Mouse (Mus musculus) cerebellum, postnatal 25 days (tissue): ENCODE results near the gene Zfp37.
"Not testable (repeated sequence)": the region's sequence is repeated elsewhere in the genome, so short reads cannot be mapped to it uniquely, and the experiment has no call there.

Experiments
- DNase-seq, 2 experiments: peaks; one replicate each; pipeline ENCODE4 v3.0.0; 2021; ENCODE audit warnings: mixed read lengths in 2 of 2

Gene Zfp37

DNA sequence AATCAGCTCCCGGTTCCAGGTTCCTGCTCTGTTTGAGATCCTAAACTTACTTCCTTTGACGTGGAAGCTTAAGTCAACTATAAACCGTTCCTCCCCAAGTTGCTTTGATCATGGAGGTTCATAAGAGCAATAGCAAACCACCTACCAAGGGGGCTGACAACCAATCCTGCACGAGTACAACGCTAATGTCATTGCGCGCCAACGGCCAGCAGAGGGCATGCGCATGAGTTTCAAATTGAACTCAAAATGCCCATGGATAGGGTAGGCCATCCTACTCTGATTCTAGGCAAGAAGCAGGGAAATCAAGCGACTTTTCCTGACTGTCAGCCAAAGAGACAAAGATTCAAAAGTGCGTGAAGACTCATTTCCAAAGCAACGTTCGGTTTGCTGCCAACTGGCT, at the start of gene Zfp37:
Zfp37 (minus strand) TSS at position 279 of the 400 bp plus-strand sequence.
- DNase-seq, result peak in 1 of 2 experiments; percentile 21

DNA sequence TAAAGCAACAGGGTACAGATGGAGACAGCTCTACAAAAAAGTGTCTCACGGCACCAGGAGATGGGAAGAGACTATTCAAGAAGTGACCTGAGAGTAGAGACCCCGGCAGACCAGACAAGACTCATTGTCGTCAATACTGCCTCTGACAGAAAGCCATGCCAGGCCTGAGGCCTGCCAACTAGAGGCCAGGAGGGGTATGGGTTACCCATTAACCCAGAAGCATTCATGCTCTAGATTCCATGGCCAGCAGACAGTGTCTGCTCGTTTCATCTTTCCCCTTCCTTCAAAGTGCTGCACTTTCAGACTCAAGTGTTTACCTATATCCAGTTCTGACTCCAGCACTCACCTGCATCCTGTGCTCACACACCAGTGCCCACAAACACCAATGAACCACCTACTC, 47.2 kb upstream of the Zfp37 start:
- DNase-seq, result peak in 1 of 2 experiments; percentile 0

DNA sequence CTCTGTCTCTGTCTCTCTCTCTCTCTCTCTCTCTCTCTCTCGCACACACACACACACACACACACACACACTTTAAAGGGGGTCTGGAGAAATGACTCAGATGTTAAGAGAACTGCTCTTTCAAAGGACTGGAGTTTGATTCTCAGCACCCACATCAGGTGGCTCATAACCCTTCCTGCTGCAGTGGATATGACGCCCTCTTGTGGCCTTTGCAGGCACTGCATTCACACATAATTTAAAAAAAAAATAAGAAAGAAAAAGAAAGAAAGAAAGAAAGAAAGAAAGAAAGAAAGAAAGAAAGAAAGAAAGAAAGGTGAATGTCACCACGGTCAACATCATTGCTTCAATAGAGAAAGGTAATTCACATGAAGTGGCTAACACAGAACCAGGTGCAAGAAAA, 46.4 kb upstream of the Zfp37 start:
- no peak for DNase-seq

DNA sequence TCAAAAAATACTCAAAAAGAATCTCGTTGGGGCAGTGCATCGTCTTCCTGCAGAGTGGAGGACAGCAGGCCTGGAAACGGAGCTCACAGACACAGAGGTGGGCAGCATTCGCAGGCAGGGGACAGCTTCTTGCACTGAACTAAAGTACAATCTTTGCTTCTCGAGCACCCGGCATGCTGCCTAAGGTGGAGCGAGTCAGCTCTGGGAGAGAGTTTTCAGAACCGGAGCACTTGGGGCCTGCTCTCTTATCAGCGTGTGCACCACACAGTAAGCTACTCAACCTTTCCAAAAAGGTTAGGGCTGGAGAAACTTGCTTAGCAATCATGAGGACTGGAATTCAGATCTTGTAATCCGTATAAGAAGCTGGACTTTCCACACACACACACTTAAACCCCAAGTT, 45.8 kb upstream of the Zfp37 start:
- DNase-seq, result no peak

DNA sequence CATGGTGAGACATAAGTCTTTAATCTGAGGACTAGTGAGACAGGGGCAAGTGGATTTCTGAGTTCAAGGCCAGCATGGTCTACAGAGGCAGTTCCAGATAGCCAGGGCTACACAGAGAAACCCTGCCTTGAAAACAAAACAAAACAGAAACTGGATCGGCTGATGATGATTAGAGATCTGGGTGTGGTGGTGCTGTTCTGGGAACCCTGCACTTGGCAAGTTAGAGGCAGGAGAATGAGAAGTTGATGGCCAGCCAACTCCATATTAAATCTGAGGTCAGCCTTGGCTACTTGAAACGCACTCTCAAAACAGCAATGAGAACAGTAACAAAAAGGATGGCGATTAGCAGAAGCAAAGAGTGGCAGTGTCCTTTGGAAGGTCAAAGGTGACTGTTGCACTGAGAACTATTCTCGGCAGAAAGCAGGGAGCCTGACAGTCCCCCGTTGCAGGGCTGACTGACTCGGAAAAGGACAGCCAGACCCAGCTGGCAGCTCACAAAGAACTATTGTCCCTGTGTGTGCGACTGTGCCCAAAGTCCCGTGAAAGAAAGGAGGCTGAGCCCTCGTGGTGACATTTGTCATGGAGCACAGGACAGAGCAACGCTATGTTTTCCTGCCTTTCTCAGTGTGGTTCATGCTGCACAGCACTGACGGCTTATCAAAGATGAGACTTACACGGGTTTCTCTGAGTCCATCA, 44.1 kb upstream of the Zfp37 start:
- DNase-seq, result no peak

DNA sequence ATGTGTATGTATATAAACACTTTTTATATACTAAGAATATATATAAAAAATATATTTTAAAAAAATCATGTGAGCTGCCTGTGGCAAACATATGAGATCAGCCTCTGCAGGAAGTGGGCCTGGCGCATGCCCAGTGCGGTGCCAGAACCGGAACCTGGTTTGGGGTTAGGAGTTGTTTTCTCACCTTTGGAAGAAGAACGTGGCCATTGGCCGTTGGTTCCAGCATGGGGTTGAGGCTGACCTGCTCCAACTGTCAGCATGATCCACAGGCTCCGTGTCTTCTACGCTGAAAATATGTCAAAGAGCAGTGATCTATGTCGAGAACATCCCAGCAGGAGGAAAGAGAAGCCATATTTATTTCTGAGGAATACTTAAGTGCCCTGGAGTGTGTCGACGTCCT, 43.1 kb upstream of the Zfp37 start:
- no peak for DNase-seq

DNA sequence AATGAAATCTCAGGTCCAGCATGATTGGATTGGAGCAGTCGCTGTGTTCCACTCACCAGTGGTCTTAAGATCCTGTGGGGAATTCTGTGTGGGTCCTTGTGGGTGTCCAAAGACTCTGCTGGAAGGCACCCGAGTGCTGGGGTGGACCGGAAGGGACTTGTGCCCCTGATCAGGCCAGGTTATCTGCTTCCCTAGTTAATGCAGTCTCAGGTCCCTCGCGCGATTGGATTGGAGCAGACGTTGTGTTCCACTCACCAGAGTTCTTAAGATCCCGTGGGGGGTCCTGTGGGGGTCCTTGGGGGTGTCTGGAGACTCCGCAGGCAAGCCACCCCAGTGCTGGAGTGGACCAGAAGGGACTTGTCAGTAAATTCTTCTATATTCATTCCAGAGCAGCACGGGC, 41.8 kb upstream of the Zfp37 start:
- DNase-seq, result no peak

DNA sequence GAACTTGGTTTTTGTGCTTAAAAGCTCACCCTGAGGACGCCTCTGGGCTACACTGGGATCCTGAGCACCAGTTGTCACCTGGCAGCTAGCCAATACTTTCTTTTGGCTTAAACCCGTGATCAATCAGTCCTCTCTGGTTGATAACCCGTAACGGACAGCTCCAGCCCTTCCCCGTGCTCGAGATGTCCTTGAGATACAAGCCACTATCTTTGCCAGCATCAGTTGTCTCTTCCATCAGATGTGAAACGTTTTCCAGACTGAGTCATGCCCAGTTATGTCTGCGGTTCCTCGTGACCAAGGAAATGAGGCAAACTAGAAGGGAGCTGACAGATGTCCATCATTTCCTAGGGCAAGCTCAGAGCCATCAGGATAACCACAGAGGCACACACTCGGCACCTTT, 36.3 kb upstream of the Zfp37 start:
- DNase-seq, result no peak

DNA sequence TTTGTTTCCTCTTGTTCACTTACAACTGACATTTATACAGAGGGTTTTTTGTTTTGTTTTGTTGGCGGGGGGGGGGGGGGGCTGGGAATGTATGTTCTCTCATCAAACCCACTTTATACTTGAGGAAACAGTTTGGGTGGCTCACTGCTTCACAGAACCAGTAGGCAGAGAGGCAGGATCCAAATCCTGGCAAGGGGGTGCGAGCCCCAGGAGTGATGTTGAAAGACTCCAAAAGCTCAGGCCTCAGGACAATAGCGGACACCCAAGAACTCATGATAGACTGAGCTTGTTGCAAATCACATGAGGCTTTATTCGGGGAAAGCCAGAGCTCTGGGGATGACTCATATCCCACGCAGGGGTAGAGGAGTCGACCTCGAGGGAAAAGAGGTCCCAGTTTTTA, 35.2 kb upstream of the Zfp37 start:
- not testable (repeated sequence) for DNase-seq

DNA sequence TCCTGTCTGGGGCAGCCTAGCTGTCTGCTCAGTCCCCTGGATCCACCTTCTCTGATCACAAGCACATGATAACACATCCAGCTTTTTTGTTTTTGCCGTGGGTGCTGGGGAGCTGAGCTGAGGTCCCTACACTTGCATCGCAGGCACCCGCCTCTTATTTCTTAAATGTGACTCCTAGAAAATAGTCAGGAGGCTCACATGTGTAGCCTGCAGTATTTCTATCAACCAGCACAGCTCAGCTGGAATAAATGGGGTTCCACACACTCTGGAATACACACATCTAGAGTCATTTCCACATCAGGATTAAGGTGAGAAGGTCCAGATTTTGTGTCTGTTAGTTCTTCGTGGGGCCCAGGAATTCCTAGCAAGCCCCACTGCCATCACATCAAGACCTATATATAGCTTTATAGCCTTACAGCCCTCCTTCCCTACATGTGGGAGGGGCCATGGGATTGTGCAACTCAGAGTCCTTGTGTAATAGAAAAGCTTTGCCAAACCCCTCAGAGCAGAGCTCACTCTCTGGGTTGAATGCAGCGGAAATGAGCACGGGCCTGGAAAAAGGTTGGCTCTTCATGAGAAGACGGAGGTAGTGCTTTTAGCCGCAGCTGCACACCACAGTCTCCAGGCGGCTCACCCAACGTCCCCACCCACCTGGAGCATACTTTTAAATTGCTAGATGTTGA, 34.4 kb upstream of the Zfp37 start:
- no peak for DNase-seq

DNA sequence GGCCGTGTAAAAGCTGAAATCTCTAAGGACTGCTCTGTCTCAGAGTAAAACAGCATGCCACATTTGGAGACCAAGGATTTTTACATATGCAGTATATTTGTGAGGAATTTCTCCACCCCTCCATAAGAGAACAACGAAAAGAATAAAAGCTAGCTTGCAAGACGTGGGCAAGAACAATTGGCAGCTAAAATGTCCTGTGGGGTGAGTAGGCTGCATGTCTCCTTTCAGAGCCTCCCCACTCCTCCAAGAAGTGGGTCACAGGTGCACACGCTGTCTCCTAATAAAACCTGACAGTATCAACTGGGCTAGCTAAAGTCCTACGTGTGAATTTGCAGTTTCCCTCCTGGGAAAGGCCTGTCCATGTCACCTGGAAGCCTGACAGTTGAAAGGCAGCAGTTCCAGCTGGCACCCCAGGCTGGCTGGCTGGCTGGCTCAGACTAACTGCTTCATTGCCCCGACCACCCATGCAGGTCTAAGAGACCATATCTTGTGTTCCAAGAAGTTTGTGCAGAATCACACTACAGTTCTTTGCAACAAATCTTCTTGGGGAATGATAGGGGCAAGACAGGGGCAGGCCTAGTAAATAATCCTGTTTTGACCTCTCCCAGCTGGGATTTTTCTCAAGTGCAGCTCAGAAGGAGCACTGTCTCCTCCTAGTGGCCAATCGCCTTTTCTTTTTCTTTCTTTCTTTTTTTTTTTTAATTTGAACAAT, 32.4 kb upstream of the Zfp37 start:
- DNase-seq, result peak; percentile 21 to 23

DNA sequence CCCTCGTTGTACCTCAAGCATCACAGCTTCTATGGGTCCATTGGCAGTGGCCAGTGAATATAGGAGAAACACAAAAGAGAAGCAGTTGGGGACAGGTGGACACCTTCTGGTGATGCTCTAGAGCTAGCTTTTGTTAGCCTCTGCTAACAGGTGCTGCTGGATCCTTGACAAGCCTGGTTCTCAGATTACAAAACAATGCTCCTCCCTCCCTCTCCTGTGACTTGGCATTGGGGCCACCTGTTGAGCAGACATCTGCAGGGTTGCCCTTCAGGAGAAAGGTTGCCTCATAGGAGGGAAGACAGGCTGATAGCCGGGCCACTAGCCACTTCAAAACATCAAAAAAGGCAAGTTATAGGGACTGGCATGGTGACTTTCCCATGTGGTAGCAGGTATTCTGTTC, 31.4 kb upstream of the Zfp37 start, which contains the start of gene Slc31a2:
Slc31a2 (plus strand) TSS at position 287 of the 400 bp plus-strand sequence.
- no peak for DNase-seq

DNA sequence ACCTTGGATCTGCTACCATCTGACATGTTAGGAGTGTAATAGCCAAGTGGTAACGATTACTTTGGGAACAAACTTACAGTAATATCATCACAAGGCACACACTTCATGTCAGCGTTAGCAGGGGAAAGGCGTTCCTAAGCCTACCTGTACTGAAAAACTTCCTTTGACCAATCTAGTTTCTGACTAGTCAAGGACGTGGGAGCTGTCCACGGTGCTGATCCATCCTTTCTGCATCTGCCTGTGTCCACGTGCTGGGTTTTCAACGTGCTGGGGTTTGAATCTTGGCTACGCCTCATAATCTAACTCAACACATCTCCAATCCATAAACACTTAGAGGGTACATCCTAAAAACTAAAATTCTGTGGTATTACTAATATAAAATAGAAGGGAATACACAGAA, 26.1 kb upstream of the Zfp37 start:
- DNase-seq, result no peak

DNA sequence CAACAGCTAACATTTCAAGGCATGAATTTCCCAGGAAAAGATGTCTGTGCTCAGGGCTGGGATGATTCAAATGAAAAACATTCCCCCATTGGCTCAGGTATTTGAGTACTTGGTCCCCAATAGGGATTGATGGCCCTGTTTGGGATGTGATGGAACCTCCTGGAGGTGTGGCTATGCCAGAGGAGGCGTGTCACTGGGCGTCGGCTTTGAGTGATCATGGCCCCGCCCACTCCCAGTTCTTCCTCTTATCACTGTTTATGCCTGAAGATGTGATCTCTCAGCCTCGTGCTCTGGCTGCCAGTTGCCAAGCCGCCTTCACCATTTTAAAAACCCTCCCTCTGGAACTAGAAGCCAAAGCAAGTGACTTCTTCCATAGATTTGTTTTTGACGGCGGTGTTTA, 23.7 kb upstream of the Zfp37 start:
- DNase-seq, result no peak

DNA sequence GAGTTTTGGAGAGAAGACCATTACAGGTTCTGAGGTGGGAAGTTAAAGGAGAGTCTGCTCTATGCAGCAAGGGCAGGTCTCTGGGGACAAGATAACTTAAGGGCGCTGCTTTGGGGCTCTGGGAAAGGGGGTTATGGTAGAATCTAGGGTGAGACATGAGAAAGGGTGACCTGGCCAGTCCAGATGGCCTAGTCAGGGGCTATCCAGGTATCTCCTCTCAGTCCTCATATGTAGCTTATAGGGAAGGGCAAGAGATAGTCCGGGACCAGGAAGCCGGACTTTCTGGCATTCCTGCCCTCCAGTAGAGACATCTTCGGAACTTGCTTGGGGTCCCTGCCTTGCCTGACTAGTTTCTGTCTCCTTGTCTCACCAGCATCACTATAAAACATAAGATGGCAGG, 20.9 kb upstream of the Zfp37 start:
- DNase-seq, result no peak

DNA sequence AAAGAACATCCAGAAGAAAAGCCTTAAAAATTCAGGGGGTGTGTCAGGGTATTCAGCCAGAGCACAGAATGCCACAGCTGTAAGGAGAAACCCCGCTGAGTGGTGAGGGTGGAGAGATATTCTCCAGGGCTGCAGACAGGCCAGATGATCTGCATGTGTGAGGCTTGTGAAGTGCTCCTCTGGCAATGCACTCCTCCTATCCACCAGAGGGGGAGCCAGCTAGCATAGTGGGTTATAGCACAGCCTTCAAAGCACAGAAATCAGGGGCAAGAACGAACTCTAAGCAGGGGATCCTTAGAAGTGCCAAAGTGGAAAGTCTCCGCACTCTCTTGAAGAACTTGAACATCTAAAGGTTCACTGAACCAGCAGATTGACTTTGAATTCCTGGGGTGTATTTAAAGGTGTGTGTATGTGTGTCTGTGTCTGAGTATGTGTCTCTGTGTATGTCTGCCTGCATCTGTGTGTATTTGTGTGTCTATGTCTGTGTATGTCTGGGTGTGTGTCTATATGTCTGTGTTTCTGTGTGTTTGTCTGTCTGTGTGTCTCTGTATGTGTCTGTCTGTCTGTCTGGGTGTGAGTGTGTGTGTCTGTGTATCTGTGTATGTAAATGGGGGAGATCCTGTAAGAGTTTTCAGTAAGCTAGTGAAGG, 20.2 kb upstream of the Zfp37 start:
- peak in 1 of 2 experiments; percentile 12 for DNase-seq

DNA sequence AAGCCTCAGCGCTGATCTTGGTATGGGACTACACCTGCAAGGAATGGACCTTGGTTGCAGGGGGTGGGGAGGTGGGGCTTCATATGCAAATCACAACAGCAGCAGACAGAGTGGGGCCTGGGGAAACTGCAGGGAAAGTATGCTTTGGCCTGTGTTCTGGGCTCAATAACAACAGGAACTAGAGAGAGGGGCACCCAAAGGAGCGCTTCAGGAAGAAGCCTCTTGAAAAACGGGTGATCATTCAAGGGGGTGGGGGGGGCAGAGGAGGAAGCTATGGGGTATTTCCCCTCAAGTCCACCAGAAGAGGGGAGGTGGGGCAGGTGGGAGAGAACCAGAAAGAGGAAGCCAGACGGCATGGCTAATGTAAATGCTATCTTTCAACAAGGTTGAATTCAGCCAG, 17.5 kb upstream of the Zfp37 start:
- no peak for DNase-seq

DNA sequence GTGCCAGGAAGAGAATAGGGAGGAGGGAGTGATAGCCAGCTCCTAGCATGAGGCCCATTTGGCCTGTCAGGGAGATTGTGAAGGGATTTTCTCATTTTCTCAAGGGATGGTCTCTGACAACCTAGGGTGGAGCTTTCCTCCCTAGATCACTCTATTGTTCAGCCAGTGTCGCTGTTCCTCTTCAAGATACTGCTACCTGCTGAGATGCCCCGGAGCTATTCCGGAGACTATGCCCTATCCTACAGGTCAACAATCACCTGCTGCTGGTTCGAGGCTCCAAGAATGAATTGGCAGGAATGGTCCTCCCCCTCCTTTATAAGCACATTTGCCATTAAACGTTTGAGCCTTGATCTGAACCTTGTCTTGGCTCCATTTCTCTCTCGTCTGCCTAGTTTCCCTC, 9.7 kb upstream of the Zfp37 start:
- DNase-seq, result no peak

DNA sequence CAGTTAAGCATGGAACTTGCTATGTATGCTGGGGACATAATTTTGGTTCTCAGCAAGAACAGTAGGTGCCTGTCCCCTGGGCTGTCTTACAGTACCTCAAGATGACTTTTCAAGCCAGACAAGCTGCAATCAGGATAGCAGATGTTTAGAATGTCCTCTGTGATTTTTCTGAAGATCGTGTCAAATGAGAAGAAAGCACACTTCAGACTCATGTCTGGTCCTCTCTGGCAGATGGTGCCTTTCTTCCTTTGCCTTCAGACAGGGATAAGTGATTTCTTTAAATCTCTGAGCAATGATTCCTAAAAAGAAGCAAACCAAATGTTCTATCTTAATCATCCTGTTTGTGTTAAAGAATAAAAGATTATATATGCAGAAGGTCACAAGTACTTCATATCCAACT, 694 bp downstream of the Zfp37 start:
- no peak for DNase-seq

DNA sequence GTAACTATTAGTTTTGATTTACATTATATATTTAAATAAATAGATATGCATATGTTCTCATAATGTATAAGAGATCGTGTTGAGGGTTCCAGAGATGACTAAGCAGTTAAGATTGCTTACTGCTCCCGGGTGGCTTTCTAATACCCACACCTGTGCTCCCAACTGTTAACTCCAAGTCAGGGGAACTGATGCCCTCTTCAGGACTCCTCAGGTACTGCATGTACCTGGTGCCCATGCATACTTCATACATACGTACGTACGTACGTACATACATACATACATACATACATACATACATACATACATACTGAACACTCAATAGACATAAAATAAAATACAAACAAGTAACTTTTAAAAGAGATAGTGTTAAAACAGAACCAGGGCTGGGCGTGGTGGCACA, 1.4 kb downstream of the Zfp37 start:
- peak in 1 of 2 experiments; percentile 48 for DNase-seq

DNA sequence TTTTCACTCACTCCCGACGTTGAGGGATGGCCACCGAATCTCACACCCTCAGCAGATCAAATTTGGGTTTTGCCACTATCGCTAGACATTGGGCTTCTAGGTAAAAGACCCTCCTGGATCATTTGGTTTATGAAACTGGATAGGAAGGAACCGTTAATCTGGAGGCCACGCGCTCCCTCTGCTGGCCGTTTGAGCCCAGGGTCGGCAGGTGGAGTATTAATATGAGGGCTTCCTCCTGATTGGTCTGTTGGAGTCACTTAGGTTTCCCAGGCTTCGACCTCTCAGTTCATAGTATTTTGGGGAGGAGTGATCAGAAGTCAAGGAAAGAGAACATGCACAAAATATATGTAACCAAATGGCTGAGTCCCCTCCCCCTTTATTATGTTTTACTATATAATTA, 2.5 kb downstream of the Zfp37 start:
- peak; percentile 62 to 76 for DNase-seq

DNA sequence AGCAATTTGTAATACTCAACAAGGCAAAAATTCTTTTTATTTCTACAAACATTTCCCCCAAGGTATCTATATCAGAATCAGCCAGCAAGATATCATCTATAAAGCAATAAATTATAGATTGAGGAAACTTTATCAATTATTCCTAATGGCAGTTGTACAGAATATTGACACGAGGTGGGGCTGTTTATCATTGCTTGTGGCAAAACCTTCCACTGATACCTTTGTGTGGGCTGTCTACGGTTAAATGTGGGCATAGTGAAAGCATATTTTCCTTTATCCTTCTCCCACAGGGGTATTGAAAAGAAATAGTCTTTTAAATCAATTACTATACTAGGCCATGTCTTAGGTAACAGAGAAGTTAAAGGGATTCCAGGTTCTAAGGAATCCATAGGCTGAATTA, 17.4 kb downstream of the Zfp37 start:
- DNase-seq, result no peak

DNA sequence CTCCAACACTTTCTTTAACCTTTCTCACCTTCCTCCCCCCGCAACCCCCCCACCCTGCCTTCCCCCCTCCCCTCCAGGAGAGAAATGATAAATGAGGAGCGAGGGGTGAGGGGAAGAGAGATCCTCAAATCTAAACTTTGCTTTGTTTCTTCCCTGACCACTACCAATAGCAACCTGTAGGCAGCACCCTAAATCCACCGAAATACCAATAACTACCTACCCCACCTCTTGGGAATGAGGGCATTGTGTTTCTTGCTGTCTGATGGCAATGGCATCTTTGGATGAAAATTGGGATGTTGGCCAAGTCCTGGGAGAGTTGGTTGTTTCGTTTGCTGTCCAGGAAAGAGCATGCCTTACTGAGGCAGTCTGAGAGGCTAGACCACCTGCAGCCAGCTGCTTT, 20.8 kb downstream of the Zfp37 start:
- peak in 1 of 2 experiments; percentile 3 for DNase-seq
